Mouse (Mus musculus) liver, embryonic 13.5 days (tissue): ENCODE results near the gene Pacsin2. TPM values are rescaled to one million over a fixed set of nuclear protein-coding genes. Genes with fewer than 3 reads are reported as not detected.
A peak's percentile ranks its signal among the peaks of the same experiment; 100 is the strongest.

Experiments
- ATAC-seq: fragments of 200-750 bp; cut with Nextera tagmentation; 2 replicates; pipeline ENCODE4 v1.8.0; 2017; ENCODE audit warnings: low read depth, mild to moderate bottlenecking, moderate number of reproducible peaks, moderate library complexity
- DNase-seq: peaks from one replicate; pipeline ENCODE4 v3.0.0; 2022
- H3K27ac ChIP-seq: fragments of 300-500 bp; sonication (generic); 2 replicates; pipeline ENCODE4 v1.5.1; 2015; ENCODE audit warnings: moderate library complexity, mild to moderate bottlenecking, inconsistent platforms
- H3K27me3 ChIP-seq: fragments of 300-500 bp; sonication (generic); 2 replicates; pipeline ENCODE4 v1.6.1; 2015; ENCODE audit warnings: mild to moderate bottlenecking, inconsistent platforms
- H3K36me3 ChIP-seq: fragments of 300-500 bp; sonication (generic); 2 replicates; pipeline ENCODE4 v1.6.1; 2015; ENCODE audit warnings: mild to moderate bottlenecking, inconsistent platforms
- H3K4me1 ChIP-seq: fragments of 300-500 bp; sonication (generic); replicated peaks from 2 replicates; pipeline ENCODE4 v1.6.1; 2015; ENCODE audit warnings: inconsistent platforms
- H3K4me2 ChIP-seq: fragments of 300-500 bp; sonication (generic); 2 replicates; pipeline ENCODE4 v1.6.1; 2015; ENCODE audit warnings: inconsistent platforms, mild to moderate bottlenecking, moderate library complexity
- H3K4me3 ChIP-seq: fragments of 300-500 bp; sonication (generic); replicated peaks from 2 replicates; pipeline ENCODE4 v1.5.1; 2015; ENCODE audit warnings: mild to moderate bottlenecking, inconsistent platforms
- H3K9ac ChIP-seq: fragments of 300-500 bp; sonication (generic); 2 replicates; pipeline ENCODE4 v1.6.1; 2015; ENCODE audit warnings: mild to moderate bottlenecking, inconsistent platforms
- H3K9me3 ChIP-seq: fragments of 300-500 bp; sonication (generic); replicated peaks from 2 replicates; pipeline ENCODE4 v1.6.1; 2016; ENCODE audit warnings: inconsistent platforms
- WGBS: fragments of 180-500 bp; shearing (Covaris S2); methylation state at CpG from one replicate; pipeline ENCODE4 v1.1.7; 2015; ENCODE audit not compliant: insufficient replicate concordance; 5-methylcytosine and 5-hydroxymethylcytosine counted together
- polyA plus RNA-seq: library from polyadenylated mRNA; unstranded; fragments of >200 nt; fragmentation: Nextera tagmentation; extraction: Ambion mirVana; gene quantifications from 2 replicates; pipeline ENCODE4 v1.2.1, GENCODE M21; 2015

The Pacsin2 gene
- polyA plus RNA-seq, 1 experiment from 2014 or later, result 45.0 TPM

DNA sequence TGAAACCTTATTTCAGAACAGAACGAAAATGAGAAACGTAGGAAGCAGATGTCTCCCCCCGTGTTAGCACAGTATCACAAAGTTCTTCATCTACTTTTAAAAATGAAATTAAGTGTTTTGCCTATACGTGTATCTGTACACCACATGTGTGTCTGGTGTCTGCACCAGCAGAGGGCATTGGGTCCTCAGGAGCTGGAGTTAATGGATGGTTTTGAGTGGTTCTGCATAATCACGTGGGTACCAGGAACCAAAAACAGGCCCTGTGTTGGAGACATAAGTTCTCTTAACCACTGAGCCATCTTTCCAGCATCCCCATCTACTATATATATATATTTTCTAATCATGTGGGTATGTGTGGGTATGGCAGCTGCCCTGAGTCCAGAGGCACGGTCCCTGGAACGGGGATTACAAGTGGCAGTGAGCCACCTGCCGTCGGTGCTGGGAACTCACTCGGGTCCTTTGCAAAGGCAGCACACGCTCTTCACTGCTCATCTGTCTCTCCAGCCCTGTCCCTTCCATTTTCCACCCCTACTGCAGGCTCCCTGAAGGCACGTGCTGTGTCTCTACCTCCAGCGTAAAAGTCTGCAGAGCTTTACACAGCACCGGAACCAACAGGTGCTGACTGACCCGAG lies 118.4 kb downstream of the Pacsin2 start:
- WGBS, result 88% methylated on average over 15 of the region's 15 CpGs
- no peak for DNase-seq
- peaks cover 18% of the 10 kb centered on the region for H3K36me3 ChIP-seq
- H3K9ac ChIP-seq, result 0 out of 2 replicates have a peak overlapping the region, but pooled peaks have one; percentile 3
- H3K27me3 ChIP-seq, result no peaks in the 10 kb centered on the region
- H3K4me2 ChIP-seq, result no peak overlapping the region
- H3K27ac ChIP-seq, result peak overlapping the region; percentile 87
- H3K4me3 ChIP-seq, result no peak overlapping the region
- no peaks in the 10 kb centered on the region for H3K9me3 ChIP-seq
- peaks cover 65% of the 10 kb centered on the region for H3K4me1 ChIP-seq
- no peak for ATAC-seq

GRCm38 (mm10) chr15:83344956-83345355 lies 119.5 kb downstream of the Pacsin2 start:
- H3K27me3 ChIP-seq, result no peaks in the 10 kb centered on the region
- no peak for DNase-seq
- H3K36me3 ChIP-seq, result peaks cover 23% of the 10 kb centered on the region
- H3K27ac ChIP-seq, result peak overlapping the region; percentile 87
- H3K9ac ChIP-seq, result peak overlapping the region; percentile 61
- H3K4me3 ChIP-seq, result 0 out of 2 replicates have a peak overlapping the region, but pooled peaks have one; percentile 12
- no peak for ATAC-seq
- H3K4me2 ChIP-seq, result peak overlapping the region; percentile 62
- peaks cover 66% of the 10 kb centered on the region for H3K4me1 ChIP-seq
- no peaks in the 10 kb centered on the region for H3K9me3 ChIP-seq
- 52% methylated on average over 7 of the region's 7 CpGs for WGBS

- H3K9ac ChIP-seq, result peak overlapping the region; percentile 61
- H3K27me3 ChIP-seq, result no peaks in the 10 kb centered on the region
- H3K9me3 ChIP-seq, result no peaks in the 10 kb centered on the region
- H3K4me3 ChIP-seq, result peak overlapping the region; percentile 12
- peaks cover 23% of the 10 kb centered on the region for H3K36me3 ChIP-seq
- H3K4me2 ChIP-seq, result peak overlapping the region; percentile 62
- peak overlapping the region; percentile 87 for H3K27ac ChIP-seq
- peak; percentile 78 for DNase-seq
- peaks cover 62% of the 10 kb centered on the region for H3K4me1 ChIP-seq
- 13% methylated on average over 7 of the region's 7 CpGs for WGBS
- peak; percentile 98 for ATAC-seq
Observed at GRCm38 (mm10) chr15:83344157-83344556, 120.2 kb downstream of the Pacsin2 start.

DNA sequence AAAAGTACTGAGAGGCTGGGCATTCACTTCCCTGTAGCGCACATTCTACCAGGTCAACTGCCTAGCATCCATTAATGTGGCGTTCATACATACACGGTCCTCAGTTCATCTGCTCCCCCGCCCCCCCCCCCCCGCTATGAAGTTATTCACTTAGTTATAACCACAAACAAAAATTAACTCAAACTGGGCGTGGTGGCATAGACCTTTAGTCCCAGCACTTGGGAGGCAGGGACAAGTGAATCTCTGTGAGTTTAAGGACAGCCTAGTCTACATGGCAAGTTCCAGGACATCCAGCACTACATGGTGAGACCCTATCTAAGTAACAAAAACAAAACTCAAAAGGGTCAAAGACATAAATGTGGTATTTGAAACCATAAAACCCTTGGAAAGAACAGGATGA lies 125.5 kb downstream of the Pacsin2 start:
- H3K4me3 ChIP-seq, result no peak overlapping the region
- no peaks in the 10 kb centered on the region for H3K9me3 ChIP-seq
- H3K4me2 ChIP-seq, result no peak overlapping the region
- DNase-seq (no peak), ATAC-seq (no peak)
- peaks cover 35% of the 10 kb centered on the region for H3K4me1 ChIP-seq
- 78% methylated on average over 6 of the region's 6 CpGs for WGBS
- peaks cover 30% of the 10 kb centered on the region for H3K36me3 ChIP-seq
- H3K27me3 ChIP-seq, result no peaks in the 10 kb centered on the region
- no peak overlapping the region for H3K9ac ChIP-seq
- H3K27ac ChIP-seq, result 0 out of 2 replicates have a peak overlapping the region, but pooled peaks have one; percentile 21

- DNase-seq (peak; percentile 36), ATAC-seq (peak; percentile 33)
- peak overlapping the region; percentile 21; the same call in 1 of the 2 replicates for H3K27ac ChIP-seq
- H3K4me2 ChIP-seq, result no peak overlapping the region
- 56% methylated on average over 8 of the region's 8 CpGs for WGBS
- peaks cover 28% of the 10 kb centered on the region for H3K4me1 ChIP-seq
- no peaks in the 10 kb centered on the region for H3K9me3 ChIP-seq
- H3K36me3 ChIP-seq, result peaks cover 36% of the 10 kb centered on the region
- no peaks in the 10 kb centered on the region for H3K27me3 ChIP-seq
- H3K9ac ChIP-seq, result no peak overlapping the region
- H3K4me3 ChIP-seq, result no peak overlapping the region
Observed at GRCm38 (mm10) chr15:83337903-83338870, 126.2 kb downstream of the Pacsin2 start.

- DNase-seq (no peak), ATAC-seq (0 out of 2 replicates have a peak, but pooled peaks have one; percentile 54)
- Histone ChIP-seq H3K9me3 (no peaks in the 10 kb centered on the region), H3K36me3 (peaks cover 38% of the 10 kb centered on the region), H3K4me3 (no peak overlapping the region), H3K27me3 (no peaks in the 10 kb centered on the region), H3K27ac (no peak overlapping the region), H3K4me1 (no peaks in the 10 kb centered on the region), H3K9ac (no peak overlapping the region), H3K4me2 (no peak overlapping the region)
- 74% methylated on average over 3 of the region's 3 CpGs for WGBS
Observed at GRCm38 (mm10) chr15:83332373-83332772, 132.0 kb downstream of the Pacsin2 start.

DNA sequence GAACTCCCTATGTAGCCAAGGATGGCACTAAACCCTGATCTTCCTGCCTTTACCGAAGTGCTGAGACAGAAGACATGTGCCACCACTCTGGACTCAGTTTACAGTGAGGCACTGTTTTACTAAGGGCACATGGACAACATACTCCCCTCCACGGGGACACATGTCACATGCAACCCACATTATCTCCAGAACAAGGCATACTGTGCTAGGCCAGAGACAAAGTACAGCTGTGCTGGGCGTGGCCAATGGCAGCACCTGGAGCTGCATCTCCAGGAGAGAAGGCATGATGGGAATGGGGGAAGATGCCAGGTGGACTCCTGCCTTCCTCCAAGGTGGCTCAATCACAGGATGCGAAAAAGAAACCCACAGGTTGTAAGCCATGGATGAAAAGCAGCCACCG lies 135.5 kb downstream of the Pacsin2 start:
- WGBS, result 79% methylated on average over 5 of the region's 5 CpGs
- Histone ChIP-seq H3K27me3 (no peaks in the 10 kb centered on the region), H3K4me2 (no peak overlapping the region), H3K9me3 (no peaks in the 10 kb centered on the region), H3K27ac (no peak overlapping the region), H3K4me1 (no peaks in the 10 kb centered on the region), H3K9ac (no peak overlapping the region), H3K36me3 (peaks cover 37% of the 10 kb centered on the region), H3K4me3 (no peak overlapping the region)
- DNase-seq (no peak), ATAC-seq (no peak)

Other genes starting within 250 kb of the Pacsin2 start
- 0.05 and 0.07 TPM in 2 replicates for gene A4galt, start 212.8 kb downstream of the Pacsin2 start, polyA plus RNA-seq
- 15.2 and 16.2 TPM in 2 replicates for gene Arfgap3, start 114.4 kb downstream of the Pacsin2 start, polyA plus RNA-seq
- gene Ttll1, start 46.3 kb upstream of the Pacsin2 start, polyA plus RNA-seq, result 7.2 and 7.4 TPM in 2 replicates
- gene Bik, start 62.3 kb upstream of the Pacsin2 start, polyA plus RNA-seq, result 1.1 and 1.5 TPM in 2 replicates
- 186 and 227 TPM in 2 replicates for gene Tspo, start 99.0 kb upstream of the Pacsin2 start, polyA plus RNA-seq
- 18.1 and 21.0 TPM in 2 replicates for gene Mcat, start 99.2 kb upstream of the Pacsin2 start, polyA plus RNA-seq
- gene Ttll12, start 130.6 kb upstream of the Pacsin2 start, polyA plus RNA-seq, result 47.2 and 53.2 TPM in 2 replicates